Mouse (Mus musculus): Measurements from ENCODE around the gene Zfp277. TPM values are rescaled to one million over a fixed set of nuclear protein-coding genes. Genes with fewer than 3 reads are reported as not detected.
A peak's percentile ranks its signal among the peaks of the same experiment; 100 is the strongest.

Gene Zfp277
- polyA plus RNA-seq, 1 experiment from 2014 or later, result 47.6 TPM

GRCm38 (mm10) chr12:40469009-40469408, 23.3 kb upstream of the Zfp277 start:
- H3K27ac ChIP-seq (replicated peaks; ENCODE audit: low read depth, low read length), result no peak overlapping the region
- H3K9me3 ChIP-seq (replicated peaks; ENCODE audit: control insufficient read depth, low read length), result no peaks in the 10 kb centered on the region
- ATAC-seq (replicated peaks; ENCODE audit: insufficient number of reproducible peaks, low FRiP score, low TSS enrichment, low read depth), result no peak
- H3K27me3 ChIP-seq (ENCODE audit: control insufficient read depth, insufficient read depth, low read length), result no peaks in the 10 kb centered on the region
- H3K36me3 ChIP-seq (replicated peaks; ENCODE audit: control insufficient read depth, insufficient read depth, low read depth, low read length), result no peaks in the 10 kb centered on the region
- no peak overlapping the region for H3K9ac ChIP-seq (replicated peaks; ENCODE audit: low read length)
- H3K4me3 ChIP-seq (ENCODE audit: low read depth, low read length), result no peak overlapping the region
- H3K4me2 ChIP-seq (ENCODE audit: low read depth, low read length), result no peak overlapping the region
- H3K4me1 ChIP-seq (ENCODE audit: control insufficient read depth, insufficient read depth, low read length), result no peaks in the 10 kb centered on the region
- 76% methylated on average over 5 of the region's 5 CpGs for WGBS
- DNase-seq (ENCODE audit: low spot score), result no peak

- Histone ChIP-seq H3K27me3 (ENCODE audit: control insufficient read depth, insufficient read depth, low read length) (no peaks in the 10 kb centered on the region), H3K4me3 (ENCODE audit: low read depth, low read length) (no peak overlapping the region), H3K36me3 (replicated peaks; ENCODE audit: control insufficient read depth, insufficient read depth, low read depth, low read length) (no peaks in the 10 kb centered on the region), H3K4me2 (ENCODE audit: low read depth, low read length) (no peak overlapping the region), H3K4me1 (ENCODE audit: control insufficient read depth, insufficient read depth, low read length) (no peaks in the 10 kb centered on the region), H3K9me3 (replicated peaks; ENCODE audit: control insufficient read depth, low read length) (no peaks in the 10 kb centered on the region), H3K27ac (replicated peaks; ENCODE audit: low read depth, low read length) (no peak overlapping the region), H3K9ac (replicated peaks; ENCODE audit: low read length) (no peak overlapping the region)
- 82% methylated on average over 4 of the region's 4 CpGs for whole genome bisulfite sequencing
- ATAC-seq (replicated peaks; ENCODE audit: insufficient number of reproducible peaks, low FRiP score, low TSS enrichment, low read depth) (no peak), DNase-seq (ENCODE audit: low spot score) (no peak)
These were observed 22.5 kb upstream of the Zfp277 start for GRCm38 (mm10) chr12:40468235-40468634.

- ATAC-seq (replicated peaks; ENCODE audit: insufficient number of reproducible peaks, low FRiP score, low TSS enrichment, low read depth) (peak; percentile 44), DNase-seq (ENCODE audit: low spot score) (no peak)
- H3K27me3 ChIP-seq (ENCODE audit: control insufficient read depth, insufficient read depth, low read length), result no peaks in the 10 kb centered on the region
- H3K4me2 ChIP-seq (ENCODE audit: low read depth, low read length), result no peak overlapping the region
- no peaks in the 10 kb centered on the region for H3K36me3 ChIP-seq (replicated peaks; ENCODE audit: control insufficient read depth, insufficient read depth, low read depth, low read length)
- H3K9me3 ChIP-seq (replicated peaks; ENCODE audit: control insufficient read depth, low read length), result no peaks in the 10 kb centered on the region
- H3K9ac ChIP-seq (replicated peaks; ENCODE audit: low read length), result no peak overlapping the region
- H3K4me1 ChIP-seq (ENCODE audit: control insufficient read depth, insufficient read depth, low read length), result no peaks in the 10 kb centered on the region
- WGBS, result 50% methylated on average over 6 of the region's 6 CpGs
- no peak overlapping the region for H3K4me3 ChIP-seq (ENCODE audit: low read depth, low read length)
- no peak overlapping the region for H3K27ac ChIP-seq (replicated peaks; ENCODE audit: low read depth, low read length)
These were observed 18.6 kb upstream of the Zfp277 start for GRCm38 (mm10) chr12:40464282-40464681.

- ATAC-seq (replicated peaks; ENCODE audit: insufficient number of reproducible peaks, low FRiP score, low TSS enrichment, low read depth) (no peak), DNase-seq (ENCODE audit: low spot score) (no peak)
- no peak overlapping the region for H3K27ac ChIP-seq (replicated peaks; ENCODE audit: low read depth, low read length)
These were observed 18.1 kb upstream of the Zfp277 start for GRCm38 (mm10) chr12:40463828-40464227.

GRCm38 (mm10) chr12:40462693-40463235, 17.1 kb upstream of the Zfp277 start:
- no peaks in the 10 kb centered on the region for H3K4me1 ChIP-seq (ENCODE audit: control insufficient read depth, insufficient read depth, low read length)
- no peaks in the 10 kb centered on the region for H3K27me3 ChIP-seq (ENCODE audit: control insufficient read depth, insufficient read depth, low read length)
- H3K4me3 ChIP-seq (ENCODE audit: low read depth, low read length), result no peak overlapping the region
- ATAC-seq (replicated peaks; ENCODE audit: insufficient number of reproducible peaks, low FRiP score, low TSS enrichment, low read depth), result no peak
- H3K4me2 ChIP-seq (ENCODE audit: low read depth, low read length), result no peak overlapping the region
- H3K9ac ChIP-seq (replicated peaks; ENCODE audit: low read length), result no peak overlapping the region
- H3K36me3 ChIP-seq (replicated peaks; ENCODE audit: control insufficient read depth, insufficient read depth, low read depth, low read length), result no peaks in the 10 kb centered on the region
- no peak for DNase-seq (ENCODE audit: low spot score)
- no peaks in the 10 kb centered on the region for H3K9me3 ChIP-seq (replicated peaks; ENCODE audit: control insufficient read depth, low read length)
- no peak overlapping the region for H3K27ac ChIP-seq (replicated peaks; ENCODE audit: low read depth, low read length)
- 58% methylated on average over 7 of the region's 7 CpGs for WGBS

More at GRCm38 (mm10) chr12:40463828-40464227, 18.1 kb upstream of the Zfp277 start:
- no peaks in the 10 kb centered on the region for H3K36me3 ChIP-seq (replicated peaks; ENCODE audit: control insufficient read depth, insufficient read depth, low read depth, low read length)
- no peak overlapping the region for H3K9ac ChIP-seq (replicated peaks; ENCODE audit: low read length)
- 60% methylated on average over 2 of the region's 2 CpGs for WGBS
- no peak overlapping the region for H3K4me2 ChIP-seq (ENCODE audit: low read depth, low read length)
- H3K4me1 ChIP-seq (ENCODE audit: control insufficient read depth, insufficient read depth, low read length), result no peaks in the 10 kb centered on the region
- H3K9me3 ChIP-seq (replicated peaks; ENCODE audit: control insufficient read depth, low read length), result no peaks in the 10 kb centered on the region
- H3K27me3 ChIP-seq (ENCODE audit: control insufficient read depth, insufficient read depth, low read length), result no peaks in the 10 kb centered on the region
- no peak overlapping the region for H3K4me3 ChIP-seq (ENCODE audit: low read depth, low read length)

GRCm38 (mm10) chr12:40459673-40460265, 14.1 kb upstream of the Zfp277 start:
- H3K36me3 ChIP-seq (replicated peaks; ENCODE audit: control insufficient read depth, insufficient read depth, low read depth, low read length), result no peaks in the 10 kb centered on the region
- DNase-seq (ENCODE audit: low spot score), result no peak
- no peaks in the 10 kb centered on the region for H3K27me3 ChIP-seq (ENCODE audit: control insufficient read depth, insufficient read depth, low read length)
- H3K4me1 ChIP-seq (ENCODE audit: control insufficient read depth, insufficient read depth, low read length), result no peaks in the 10 kb centered on the region
- no peaks in the 10 kb centered on the region for H3K9me3 ChIP-seq (replicated peaks; ENCODE audit: control insufficient read depth, low read length)
- no peak overlapping the region for H3K9ac ChIP-seq (replicated peaks; ENCODE audit: low read length)
- no peak overlapping the region for H3K4me3 ChIP-seq (ENCODE audit: low read depth, low read length)
- 74% methylated on average over 6 of the region's 6 CpGs for WGBS
- H3K27ac ChIP-seq (replicated peaks; ENCODE audit: low read depth, low read length), result no peak overlapping the region
- H3K4me2 ChIP-seq (ENCODE audit: low read depth, low read length), result no peak overlapping the region
- ATAC-seq (replicated peaks; ENCODE audit: insufficient number of reproducible peaks, low FRiP score, low TSS enrichment, low read depth), result peak; percentile 58; the same call in 1 of the 2 replicates

GRCm38 (mm10) chr12:40458977-40459376, 13.3 kb upstream of the Zfp277 start:
- H3K36me3 ChIP-seq (replicated peaks; ENCODE audit: control insufficient read depth, insufficient read depth, low read depth, low read length), result no peaks in the 10 kb centered on the region
- no peak overlapping the region for H3K27ac ChIP-seq (replicated peaks; ENCODE audit: low read depth, low read length)
- H3K4me1 ChIP-seq (ENCODE audit: control insufficient read depth, insufficient read depth, low read length), result no peaks in the 10 kb centered on the region
- no peaks in the 10 kb centered on the region for H3K9me3 ChIP-seq (replicated peaks; ENCODE audit: control insufficient read depth, low read length)
- H3K27me3 ChIP-seq (ENCODE audit: control insufficient read depth, insufficient read depth, low read length), result no peaks in the 10 kb centered on the region
- no peak overlapping the region for H3K9ac ChIP-seq (replicated peaks; ENCODE audit: low read length)
- H3K4me3 ChIP-seq (ENCODE audit: low read depth, low read length), result no peak overlapping the region
- no peak overlapping the region for H3K4me2 ChIP-seq (ENCODE audit: low read depth, low read length)
- DNase-seq (ENCODE audit: low spot score) (no peak), ATAC-seq (replicated peaks; ENCODE audit: insufficient number of reproducible peaks, low FRiP score, low TSS enrichment, low read depth) (no peak)
- 69% methylated on average over 3 of the region's 3 CpGs for WGBS

- Histone ChIP-seq H3K4me2 (ENCODE audit: low read depth, low read length) (no peak overlapping the region), H3K27me3 (ENCODE audit: control insufficient read depth, insufficient read depth, low read length) (no peaks in the 10 kb centered on the region), H3K4me3 (ENCODE audit: low read depth, low read length) (no peak overlapping the region), H3K36me3 (replicated peaks; ENCODE audit: control insufficient read depth, insufficient read depth, low read depth, low read length) (no peaks in the 10 kb centered on the region), H3K9ac (replicated peaks; ENCODE audit: low read length) (no peak overlapping the region), H3K4me1 (ENCODE audit: control insufficient read depth, insufficient read depth, low read length) (no peaks in the 10 kb centered on the region), H3K27ac (replicated peaks; ENCODE audit: low read depth, low read length) (no peak overlapping the region), H3K9me3 (replicated peaks; ENCODE audit: control insufficient read depth, low read length) (no peaks in the 10 kb centered on the region)
- ATAC-seq (replicated peaks; ENCODE audit: insufficient number of reproducible peaks, low FRiP score, low TSS enrichment, low read depth), result no peak
- no peak for DNase-seq (ENCODE audit: low spot score)
- WGBS, result 86% methylated on average over 2 of the region's 2 CpGs
These were observed 10.8 kb upstream of the Zfp277 start for GRCm38 (mm10) chr12:40456517-40456916.

Measured in embryonic facial prominence, embryonic 11.5 days (tissue).